Mouse (Mus musculus): Measurements from ENCODE around the gene Mtor. TPM values are rescaled to one million over a fixed set of nuclear protein-coding genes. Genes with fewer than 3 reads are reported as not detected.

Gene Mtor
- polyA plus RNA-seq, 1 experiment from 2014 or later: 12.2 TPM

DNA sequence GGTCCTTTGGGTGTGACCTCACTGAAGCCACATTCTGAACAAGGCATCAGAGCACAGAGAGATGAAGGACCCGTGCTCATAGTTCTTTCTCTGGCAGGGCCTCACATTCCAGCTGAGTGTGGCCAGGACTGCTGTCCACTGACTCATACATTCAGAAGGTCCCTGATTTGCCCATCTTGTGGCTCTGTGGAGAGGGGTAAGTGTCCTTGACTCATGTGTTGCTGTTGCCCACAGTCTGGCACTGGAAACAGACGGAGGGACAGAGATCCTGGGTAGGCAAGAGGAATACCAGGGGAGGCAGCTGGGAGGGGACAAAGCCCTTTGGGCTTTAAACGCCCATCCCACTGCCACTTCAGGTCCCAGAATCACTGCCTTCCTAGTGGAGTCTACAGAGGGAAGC lies 13.3 kb upstream of the Mtor start:
- Histone ChIP-seq H3K36me3 (ENCODE audit: control insufficient read depth, insufficient read depth, low read length) (peaks cover 5% of the 10 kb centered on the region; the same call in 1 of the 2 replicates), H3K27ac (ENCODE audit: low read length) (no peak overlapping the region), H3K4me2 (ENCODE audit: low read depth, low read length) (no peak overlapping the region), H3K4me3 (ENCODE audit: low read length) (no peak overlapping the region), H3K9me3 (ENCODE audit: control insufficient read depth, low read length) (no peaks in the 10 kb centered on the region), H3K4me1 (replicated peaks; ENCODE audit: control insufficient read depth, insufficient read depth, low read length) (no peaks in the 10 kb centered on the region), H3K9ac (ENCODE audit: low read length) (no peak overlapping the region), H3K27me3 (ENCODE audit: control insufficient read depth, insufficient read depth, low read depth, low read length) (no peaks in the 10 kb centered on the region)
- no peak for ATAC-seq (ENCODE audit: low read depth)
- 80% methylated on average over 3 of the region's 3 CpGs for WGBS

DNA sequence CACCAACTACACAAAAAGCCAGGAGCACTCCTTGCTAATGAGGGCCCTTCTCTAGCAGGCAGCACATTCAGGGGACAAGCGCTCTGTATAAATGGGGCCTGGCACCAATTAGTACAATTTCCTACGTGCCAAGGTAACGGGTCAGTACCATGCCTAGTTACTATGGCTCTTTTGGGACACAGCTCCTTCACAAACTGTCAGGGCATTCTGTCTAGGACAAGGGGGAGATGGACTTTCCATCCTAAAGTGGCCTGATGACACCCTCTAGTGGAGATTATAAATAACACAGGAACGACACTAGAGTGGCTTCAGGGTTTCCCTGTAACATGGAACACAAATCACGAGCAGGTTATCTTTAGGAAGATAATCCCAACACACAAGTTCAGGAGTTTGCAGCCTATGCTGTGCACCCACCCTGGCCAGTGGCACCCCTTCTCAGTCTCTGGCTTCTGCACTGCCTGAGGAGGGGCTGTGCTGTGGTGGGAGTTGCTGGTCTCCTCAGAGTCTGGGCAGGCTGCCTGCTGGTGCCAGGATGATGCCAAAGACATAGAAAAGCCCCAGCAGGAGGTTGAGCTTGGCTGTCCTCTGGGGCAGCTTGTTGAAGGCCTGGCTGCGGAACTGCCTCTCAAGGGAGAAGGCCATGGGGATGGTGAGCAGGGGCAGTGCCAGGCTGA lies 12.6 kb upstream of the Mtor start:
- no peak overlapping the region for H3K27ac ChIP-seq (ENCODE audit: low read length)
- H3K4me1 ChIP-seq (replicated peaks; ENCODE audit: control insufficient read depth, insufficient read depth, low read length): no peaks in the 10 kb centered on the region
- H3K4me2 ChIP-seq (ENCODE audit: low read depth, low read length): no peak overlapping the region
- WGBS: 66% methylated on average over 6 of the region's 6 CpGs
- ATAC-seq (ENCODE audit: low read depth): no peak
- no peaks in the 10 kb centered on the region for H3K27me3 ChIP-seq (ENCODE audit: control insufficient read depth, insufficient read depth, low read depth, low read length)
- H3K9me3 ChIP-seq (ENCODE audit: control insufficient read depth, low read length): no peaks in the 10 kb centered on the region
- no peak overlapping the region for H3K4me3 ChIP-seq (ENCODE audit: low read length)
- peaks cover 5% of the 10 kb centered on the region; the same call in 1 of the 2 replicates for H3K36me3 ChIP-seq (ENCODE audit: control insufficient read depth, insufficient read depth, low read length)
- no peak overlapping the region for H3K9ac ChIP-seq (ENCODE audit: low read length)

DNA sequence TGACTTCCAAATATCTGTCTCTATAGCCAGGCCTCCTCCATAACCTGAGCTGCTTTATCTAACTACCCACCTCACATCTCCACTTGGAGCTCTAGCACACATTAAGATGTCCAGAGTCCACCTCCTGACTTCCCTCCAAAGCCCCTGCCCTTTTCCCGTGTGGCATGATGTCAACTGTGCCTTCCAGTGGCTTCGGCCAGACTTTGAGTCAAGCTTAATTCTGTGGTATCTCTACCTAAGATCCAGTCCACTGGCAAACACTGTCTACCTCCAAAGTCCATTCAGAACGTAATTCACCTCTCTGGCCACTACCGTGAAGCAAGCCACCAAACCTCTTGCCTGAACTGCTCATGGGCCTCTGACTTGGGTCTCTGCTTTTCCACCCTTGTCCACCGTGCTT lies 6.5 kb upstream of the Mtor start:
- Histone ChIP-seq H3K27me3 (ENCODE audit: control insufficient read depth, insufficient read depth, low read depth, low read length) (no peaks in the 10 kb centered on the region), H3K4me3 (ENCODE audit: low read length) (no peak overlapping the region), H3K9ac (ENCODE audit: low read length) (no peak overlapping the region), H3K27ac (ENCODE audit: low read length) (no peak overlapping the region), H3K36me3 (ENCODE audit: control insufficient read depth, insufficient read depth, low read length) (no peaks in the 10 kb centered on the region), H3K4me2 (ENCODE audit: low read depth, low read length) (no peak overlapping the region), H3K9me3 (ENCODE audit: control insufficient read depth, low read length) (no peaks in the 10 kb centered on the region), H3K4me1 (replicated peaks; ENCODE audit: control insufficient read depth, insufficient read depth, low read length) (peaks cover 10% of the 10 kb centered on the region)
- WGBS: 90% methylated on average over 5 of the region's 5 CpGs
- ATAC-seq (ENCODE audit: low read depth): no peak

DNA sequence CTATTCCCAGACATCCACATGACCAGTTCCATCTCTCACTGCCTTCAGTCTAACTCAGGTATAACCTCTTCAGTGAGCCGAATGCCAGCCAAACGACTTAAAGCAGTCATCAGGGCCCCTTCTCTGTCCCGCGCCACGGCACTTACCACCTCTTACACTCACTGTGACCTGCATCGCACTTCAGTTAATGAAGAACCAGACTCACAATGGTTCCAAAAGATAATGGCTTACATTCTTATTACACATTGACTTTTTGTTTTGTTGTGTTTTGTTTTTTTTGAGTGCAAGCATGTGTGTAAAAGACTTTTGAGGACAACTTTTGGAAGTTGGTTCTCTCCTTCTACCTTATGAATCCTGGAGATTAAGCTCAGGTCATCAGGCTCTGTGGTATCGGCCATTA lies 5.8 kb upstream of the Mtor start:
- Histone ChIP-seq H3K4me2 (ENCODE audit: low read depth, low read length) (no peak overlapping the region), H3K27me3 (ENCODE audit: control insufficient read depth, insufficient read depth, low read depth, low read length) (no peaks in the 10 kb centered on the region), H3K9ac (ENCODE audit: low read length) (no peak overlapping the region), H3K36me3 (ENCODE audit: control insufficient read depth, insufficient read depth, low read length) (no peaks in the 10 kb centered on the region), H3K4me3 (ENCODE audit: low read length) (no peak overlapping the region), H3K9me3 (ENCODE audit: control insufficient read depth, low read length) (no peaks in the 10 kb centered on the region), H3K4me1 (replicated peaks; ENCODE audit: control insufficient read depth, insufficient read depth, low read length) (peaks cover 10% of the 10 kb centered on the region), H3K27ac (ENCODE audit: low read length) (no peak overlapping the region)
- no peak for ATAC-seq (ENCODE audit: low read depth)
- 90% methylated on average over 7 of the region's 7 CpGs for WGBS

DNA sequence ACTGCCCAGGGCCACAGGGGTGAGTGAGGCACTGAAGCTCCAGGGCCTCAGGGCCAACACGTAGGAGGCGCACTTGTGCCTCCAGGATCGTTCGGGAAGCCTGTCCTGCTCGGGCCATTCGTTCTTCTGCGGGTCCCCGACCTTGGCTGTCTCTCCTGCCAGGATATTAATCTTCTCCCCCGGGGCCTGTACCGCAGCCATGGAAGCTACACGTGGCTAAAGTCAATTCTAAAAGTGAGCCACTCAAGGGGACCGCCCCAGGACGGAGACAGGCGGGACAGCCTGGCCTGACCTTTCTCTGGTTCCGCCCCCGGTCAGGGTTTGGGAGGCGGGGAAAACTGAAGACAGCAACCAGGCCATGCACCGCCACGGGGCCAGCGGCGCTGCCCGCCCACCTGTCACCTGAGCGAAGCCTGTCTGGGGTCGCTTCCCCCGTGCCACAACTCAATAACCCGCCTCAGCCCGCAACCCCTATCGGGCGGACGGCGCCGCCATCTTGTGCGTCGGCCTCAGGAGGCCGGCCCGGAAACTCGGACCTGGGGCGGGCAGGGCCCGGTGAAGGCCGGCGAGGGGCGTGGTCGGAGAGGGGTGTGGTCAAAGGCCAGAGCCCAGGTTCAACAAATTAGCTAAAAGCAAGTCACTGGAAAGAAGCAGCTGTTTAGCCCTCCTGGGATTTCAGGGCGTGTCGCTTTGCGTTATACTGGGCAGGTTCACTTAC lies 4.0 kb upstream of the Mtor start, which contains the start of gene Ubiad1:
Ubiad1 (minus strand) TSS at position 522 of the 718 bp plus-strand sequence.
- H3K9me3 ChIP-seq (ENCODE audit: control insufficient read depth, low read length): no peaks in the 10 kb centered on the region
- peaks cover 14% of the 10 kb centered on the region for H3K4me1 ChIP-seq (replicated peaks; ENCODE audit: control insufficient read depth, insufficient read depth, low read length)
- H3K27ac ChIP-seq (ENCODE audit: low read length): peak within 1 kb of the TSS; percentile 86
- peak; percentile 74 for ATAC-seq (ENCODE audit: low read depth)
- H3K4me3 ChIP-seq (ENCODE audit: low read length): peak within 1 kb of the TSS; percentile 91
- H3K36me3 ChIP-seq (ENCODE audit: control insufficient read depth, insufficient read depth, low read length): no peaks in the 10 kb centered on the region
- no peaks in the 10 kb centered on the region for H3K27me3 ChIP-seq (ENCODE audit: control insufficient read depth, insufficient read depth, low read depth, low read length)
- WGBS: under 1% methylated on average over 46 of the region's 46 CpGs
- peak within 1 kb of the TSS; percentile 93 for H3K9ac ChIP-seq (ENCODE audit: low read length)
- H3K4me2 ChIP-seq (ENCODE audit: low read depth, low read length): peak within 1 kb of the TSS; percentile 79

DNA sequence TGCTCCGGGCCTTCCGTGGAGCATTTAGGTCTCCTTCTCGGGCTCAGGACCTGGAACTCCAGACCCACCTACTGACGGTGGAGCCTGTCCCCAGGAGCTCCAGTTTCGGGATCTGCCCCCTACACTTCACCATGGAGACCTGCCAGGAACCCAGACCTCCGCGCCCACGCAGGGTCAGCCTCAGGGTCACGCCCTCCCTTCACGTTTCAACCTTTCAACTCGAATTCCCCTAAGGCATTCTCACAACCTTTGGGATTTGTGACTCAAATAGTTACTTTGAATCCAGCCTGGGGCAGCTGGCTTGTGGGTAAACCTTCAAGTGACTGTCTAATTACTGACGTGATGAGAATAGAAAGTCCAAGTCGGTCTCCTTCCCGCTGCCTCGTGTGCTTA lies 438 bp downstream of the Mtor start:
- H3K27ac ChIP-seq (ENCODE audit: low read length): no peak overlapping the region
- WGBS: under 1% methylated on average over 15 of the region's 15 CpGs
- H3K9ac ChIP-seq (ENCODE audit: low read length): peak overlapping the region; percentile 96
- no peaks in the 10 kb centered on the region for H3K9me3 ChIP-seq (ENCODE audit: control insufficient read depth, low read length)
- H3K4me2 ChIP-seq (ENCODE audit: low read depth, low read length): peak overlapping the region; percentile 88
- ATAC-seq (ENCODE audit: low read depth): no peak; the same call in 1 of the 2 replicates
- H3K27me3 ChIP-seq (ENCODE audit: control insufficient read depth, insufficient read depth, low read depth, low read length): no peaks in the 10 kb centered on the region
- H3K4me3 ChIP-seq (ENCODE audit: low read length): peak overlapping the region; percentile 98
- H3K36me3 ChIP-seq (ENCODE audit: control insufficient read depth, insufficient read depth, low read length): peaks cover 16% of the 10 kb centered on the region
- H3K4me1 ChIP-seq (replicated peaks; ENCODE audit: control insufficient read depth, insufficient read depth, low read length): peaks cover 10% of the 10 kb centered on the region

DNA sequence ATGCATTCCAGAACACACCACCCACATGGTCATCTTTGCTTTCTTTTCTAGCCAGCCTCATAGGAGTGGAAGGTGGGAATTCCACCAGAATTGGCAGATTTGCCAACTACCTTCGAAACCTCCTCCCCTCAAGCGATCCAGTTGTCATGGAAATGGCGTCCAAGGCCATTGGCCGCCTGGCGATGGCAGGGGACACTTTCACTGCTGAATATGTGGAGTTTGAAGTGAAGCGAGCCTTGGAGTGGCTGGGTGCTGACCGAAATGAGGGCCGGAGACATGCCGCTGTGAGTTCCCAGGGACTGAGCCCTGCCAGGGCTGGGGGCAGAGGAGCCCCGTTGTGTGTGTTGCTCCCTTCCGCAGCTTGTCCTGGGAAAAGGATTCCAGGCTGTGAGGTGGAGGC lies 5.3 kb downstream of the Mtor start:
- peaks cover 40% of the 10 kb centered on the region for H3K36me3 ChIP-seq (ENCODE audit: control insufficient read depth, insufficient read depth, low read length)
- WGBS: 93% methylated on average over 11 of the region's 11 CpGs
- ATAC-seq (ENCODE audit: low read depth): no peak

DNA sequence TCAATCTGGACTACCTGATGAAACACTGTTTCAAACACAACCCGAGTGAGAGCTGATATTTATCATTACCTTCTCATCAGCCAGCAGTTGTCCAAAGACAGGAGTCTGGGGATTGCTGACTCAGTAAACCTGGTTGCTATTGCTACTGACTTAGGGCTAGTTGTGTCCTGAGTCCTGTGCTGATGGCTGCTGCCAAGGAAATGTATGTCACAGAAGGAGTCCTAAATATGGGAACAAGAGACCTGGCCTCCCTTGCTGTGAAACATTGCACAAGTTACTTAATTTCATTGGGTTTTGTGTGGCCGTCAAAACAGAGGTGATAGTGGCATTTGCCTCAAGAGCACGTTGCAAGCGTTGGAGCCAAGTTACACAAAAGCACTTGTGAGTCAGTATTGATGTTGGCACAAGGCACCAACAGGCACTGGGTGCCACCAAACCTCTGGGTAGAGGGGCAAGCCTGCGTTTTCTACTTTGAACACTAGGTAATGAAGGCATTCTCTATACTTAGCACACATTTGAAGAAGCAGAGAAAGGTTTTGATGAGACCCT lies 7.1 kb downstream of the Mtor start:
- H3K36me3 ChIP-seq (ENCODE audit: control insufficient read depth, insufficient read depth, low read length): peaks cover 48% of the 10 kb centered on the region
- H3K9me3 ChIP-seq (ENCODE audit: control insufficient read depth, low read length): no peaks in the 10 kb centered on the region
- 88% methylated on average over 5 of the region's 5 CpGs for WGBS
- H3K27me3 ChIP-seq (ENCODE audit: control insufficient read depth, insufficient read depth, low read depth, low read length): no peaks in the 10 kb centered on the region
- no peak overlapping the region for H3K4me3 ChIP-seq (ENCODE audit: low read length)
- H3K4me2 ChIP-seq (ENCODE audit: low read depth, low read length): no peak overlapping the region
- H3K4me1 ChIP-seq (replicated peaks; ENCODE audit: control insufficient read depth, insufficient read depth, low read length): no peaks in the 10 kb centered on the region
- ATAC-seq (ENCODE audit: low read depth): no peak
- H3K27ac ChIP-seq (ENCODE audit: low read length): no peak overlapping the region
- no peak overlapping the region for H3K9ac ChIP-seq (ENCODE audit: low read length)

More for the DNA sequence above, 5.3 kb downstream of the Mtor start:
- Histone ChIP-seq H3K9ac (ENCODE audit: low read length) (no peak overlapping the region), H3K27ac (ENCODE audit: low read length) (no peak overlapping the region), H3K9me3 (ENCODE audit: control insufficient read depth, low read length) (no peaks in the 10 kb centered on the region), H3K27me3 (ENCODE audit: control insufficient read depth, insufficient read depth, low read depth, low read length) (no peaks in the 10 kb centered on the region), H3K4me2 (ENCODE audit: low read depth, low read length) (no peak overlapping the region), H3K4me1 (replicated peaks; ENCODE audit: control insufficient read depth, insufficient read depth, low read length) (peaks cover 7% of the 10 kb centered on the region), H3K4me3 (ENCODE audit: low read length) (no peak overlapping the region)

DNA sequence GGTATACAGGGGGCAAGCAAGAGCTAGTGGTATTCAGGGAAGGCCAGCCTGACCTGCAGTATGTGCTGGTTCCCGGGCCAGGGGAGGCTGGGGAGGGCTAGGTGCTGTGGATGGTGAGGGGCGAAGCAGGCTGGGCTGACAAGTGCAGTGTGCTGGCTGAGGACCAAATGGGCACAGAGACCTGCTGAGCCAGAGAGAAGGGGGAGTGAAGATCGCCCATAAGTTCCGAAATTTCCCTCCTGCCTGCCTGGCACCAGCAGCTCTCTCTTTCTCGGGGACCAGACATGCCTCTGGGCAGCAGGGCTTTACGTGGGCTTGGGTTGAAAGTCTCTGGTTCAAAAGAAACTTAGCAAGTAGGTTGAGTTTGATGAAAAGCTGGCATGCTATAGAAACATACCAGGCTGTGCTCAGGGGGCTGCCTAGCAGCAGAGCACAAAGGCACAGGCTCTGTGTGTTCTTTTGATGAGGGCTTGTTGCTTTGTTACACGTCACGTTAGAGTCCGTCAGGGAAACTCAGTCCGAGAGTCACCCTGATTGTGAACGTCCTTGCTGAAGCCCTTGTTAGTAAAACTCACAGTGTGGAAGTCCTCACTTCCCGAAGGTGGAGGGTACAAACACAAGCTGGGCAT lies 12.4 kb downstream of the Mtor start:
- no peaks in the 10 kb centered on the region for H3K4me1 ChIP-seq (replicated peaks; ENCODE audit: control insufficient read depth, insufficient read depth, low read length)
- ATAC-seq (ENCODE audit: low read depth): no peak
- H3K4me3 ChIP-seq (ENCODE audit: low read length): no peak overlapping the region
- no peak overlapping the region for H3K4me2 ChIP-seq (ENCODE audit: low read depth, low read length)
- no peak overlapping the region for H3K27ac ChIP-seq (ENCODE audit: low read length)
- no peaks in the 10 kb centered on the region for H3K27me3 ChIP-seq (ENCODE audit: control insufficient read depth, insufficient read depth, low read depth, low read length)
- no peaks in the 10 kb centered on the region for H3K9me3 ChIP-seq (ENCODE audit: control insufficient read depth, low read length)
- no peak overlapping the region for H3K9ac ChIP-seq (ENCODE audit: low read length)
- H3K36me3 ChIP-seq (ENCODE audit: control insufficient read depth, insufficient read depth, low read length): peaks cover 59% of the 10 kb centered on the region
- 92% methylated on average over 12 of the region's 12 CpGs for WGBS

All from lung, embryonic 16.5 days (tissue).